Mouse (Mus musculus) heart, embryonic 15.5 days (tissue): ENCODE results near the gene Atf5. TPM values are rescaled to one million over a fixed set of nuclear protein-coding genes. Genes with fewer than 3 reads are reported as not detected.

Experiments used
- ATAC-seq: fragments of 200-750 bp; cut with Nextera tagmentation; replicated peaks from 2 replicates; pipeline ENCODE4 v1.8.0; 2017; ENCODE audit warnings: low read depth, moderate TSS enrichment; ENCODE audit not compliant: insufficient number of reproducible peaks, insufficient read depth, low FRiP score
- H3K27ac ChIP-seq: fragments of 300-500 bp; sonication (generic); 2 replicates; pipeline ENCODE4 v1.5.1; 2015; ENCODE audit warnings: mild to moderate bottlenecking, inconsistent platforms
- H3K27me3 ChIP-seq: fragments of 300-500 bp; sonication (generic); 2 replicates; pipeline ENCODE4 v1.6.1; 2015; ENCODE audit warnings: inconsistent platforms
- H3K36me3 ChIP-seq: fragments of 300-500 bp; sonication (generic); 2 replicates; pipeline ENCODE4 v1.6.1; 2015; ENCODE audit warnings: mild to moderate bottlenecking, inconsistent platforms
- H3K4me1 ChIP-seq: fragments of 300-500 bp; sonication (generic); replicated peaks from 2 replicates; pipeline ENCODE4 v1.6.1; 2015; ENCODE audit warnings: inconsistent platforms
- H3K4me2 ChIP-seq: fragments of 300-500 bp; sonication (generic); 2 replicates; pipeline ENCODE4 v1.6.1; 2015; ENCODE audit warnings: inconsistent platforms, mild to moderate bottlenecking, moderate library complexity
- H3K4me3 ChIP-seq: fragments of 300-500 bp; sonication (generic); 2 replicates; pipeline ENCODE4 v1.5.1; 2015; ENCODE audit warnings: mild to moderate bottlenecking, inconsistent platforms
- H3K9ac ChIP-seq: fragments of 300-500 bp; sonication (generic); 2 replicates; pipeline ENCODE4 v1.6.1; 2015; ENCODE audit warnings: mild to moderate bottlenecking, inconsistent platforms
- H3K9me3 ChIP-seq: fragments of 300-500 bp; sonication (generic); replicated peaks from 2 replicates; pipeline ENCODE4 v1.6.1; 2016; ENCODE audit warnings: inconsistent platforms
- WGBS: fragments of 180-500 bp; shearing (Covaris S2); methylation state at CpG from one replicate; pipeline ENCODE4 v1.1.7; 2015; ENCODE audit warnings: mixed read lengths; 5-methylcytosine and 5-hydroxymethylcytosine counted together
- polyA plus RNA-seq: library from polyadenylated mRNA; unstranded; fragments of >200 nt; fragmentation: Nextera tagmentation; extraction: Ambion mirVana; gene quantifications from 2 replicates; pipeline ENCODE4 v1.2.1, GENCODE M21; 2015

Gene Atf5
- polyA plus RNA-seq, 1 experiment from 2014 or later = 2.5 TPM

DNA sequence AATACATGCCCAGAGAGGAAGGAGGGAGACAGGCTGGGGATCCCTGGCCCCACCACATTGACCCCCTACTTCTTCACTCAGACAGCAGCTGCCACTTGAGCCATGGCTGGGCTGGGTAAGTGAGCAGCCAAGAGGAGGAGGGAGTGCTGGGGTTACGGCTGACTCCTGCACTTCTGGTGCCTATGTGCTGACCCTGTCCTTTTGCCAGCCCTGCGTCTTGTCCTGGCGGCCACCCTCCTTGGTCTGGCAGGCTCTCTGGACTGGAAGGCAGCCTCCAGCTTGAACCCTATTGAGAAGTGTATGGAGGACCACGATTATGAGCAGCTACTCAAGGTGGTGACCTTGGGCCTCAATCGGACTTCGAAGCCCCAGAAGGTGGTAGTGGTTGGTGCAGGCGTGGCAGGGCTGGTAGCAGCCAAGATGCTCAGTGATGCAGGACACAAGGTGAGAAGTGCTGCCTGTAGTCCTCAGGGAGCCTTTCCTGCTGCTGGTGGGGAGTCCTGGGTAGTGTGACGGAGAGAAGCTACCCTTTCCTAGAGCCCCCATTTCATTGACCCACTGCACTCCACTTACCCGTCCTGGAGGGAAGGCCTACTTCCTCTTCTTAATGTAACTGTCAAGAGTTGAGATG, 20.1 kb upstream of the Atf5 start:
- Histone ChIP-seq H3K4me3 (no peak overlapping the region), H3K36me3 (peaks cover 9% of the 10 kb centered on the region; the same call in 1 of the 2 replicates), H3K4me1 (peaks cover 24% of the 10 kb centered on the region), H3K9me3 (no peaks in the 10 kb centered on the region), H3K27me3 (peaks cover 17% of the 10 kb centered on the region), H3K9ac (no peak overlapping the region), H3K27ac (no peak overlapping the region), H3K4me2 (no peak overlapping the region)
- WGBS = 78% methylated on average over 9 of the region's 9 CpGs
- no peak for ATAC-seq

DNA sequence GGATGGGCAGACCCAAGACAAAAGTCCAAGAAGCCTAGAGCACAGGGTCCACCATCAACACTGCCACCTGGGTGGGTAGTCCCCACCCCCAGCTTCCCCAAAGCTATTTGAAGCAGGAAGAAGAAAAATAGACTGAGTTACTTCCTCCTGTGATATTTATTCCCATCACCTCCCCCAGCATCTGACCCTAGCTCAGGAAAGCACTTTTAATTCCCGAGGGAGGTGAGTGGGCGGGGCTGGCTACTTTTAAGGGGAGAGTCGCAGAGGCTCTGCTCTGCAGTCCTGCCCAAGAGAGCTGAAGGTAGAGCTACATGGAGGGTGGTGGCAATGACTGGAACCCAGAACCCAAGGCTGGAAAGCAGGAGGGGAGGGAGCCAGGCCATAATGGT, 19.6 kb upstream of the Atf5 start:
- Histone ChIP-seq H3K36me3 (peaks cover 14% of the 10 kb centered on the region), H3K9me3 (no peaks in the 10 kb centered on the region), H3K27ac (no peak overlapping the region), H3K4me2 (no peak overlapping the region), H3K9ac (no peak overlapping the region), H3K27me3 (peaks cover 17% of the 10 kb centered on the region), H3K4me3 (no peak overlapping the region), H3K4me1 (peaks cover 24% of the 10 kb centered on the region)
- no peak for ATAC-seq
- WGBS = 41% methylated on average over 3 of the region's 3 CpGs

DNA sequence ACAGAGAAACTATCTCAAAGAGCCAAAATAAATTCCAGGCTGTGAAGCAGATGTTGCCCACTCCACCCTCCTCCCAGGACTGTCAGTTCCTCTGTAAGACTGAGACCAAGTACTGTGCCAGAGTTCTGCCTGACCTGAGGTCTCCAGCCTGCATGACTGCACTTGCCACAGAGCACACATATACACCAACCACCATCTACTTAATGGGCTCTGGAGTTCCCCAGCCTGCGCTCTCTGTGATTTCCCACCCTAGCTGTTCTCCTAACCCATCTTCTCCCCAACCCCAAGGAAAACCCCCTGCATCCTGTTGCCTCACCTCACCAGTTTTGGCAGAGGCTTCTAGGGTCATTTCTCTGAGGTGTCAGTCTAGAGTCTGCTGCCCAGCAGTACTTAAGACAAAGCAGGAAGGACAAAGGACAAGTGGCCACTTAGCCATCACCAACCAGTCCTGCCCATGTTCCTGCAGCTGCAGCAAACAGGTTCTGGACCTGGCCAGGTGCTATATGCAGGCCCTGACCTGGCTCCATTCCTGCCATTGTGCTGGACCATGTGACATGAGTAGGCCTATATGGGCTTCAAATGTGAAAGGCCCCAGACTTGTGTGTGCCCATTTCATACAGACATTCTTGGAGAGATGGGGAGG, 19.0 kb upstream of the Atf5 start:
- Histone ChIP-seq H3K9ac (no peak overlapping the region), H3K4me2 (no peak overlapping the region), H3K36me3 (peaks cover 19% of the 10 kb centered on the region), H3K4me1 (peaks cover 24% of the 10 kb centered on the region), H3K9me3 (no peaks in the 10 kb centered on the region), H3K27ac (no peak overlapping the region), H3K27me3 (peaks cover 13% of the 10 kb centered on the region), H3K4me3 (no peak overlapping the region)
- no peak for ATAC-seq
- 88% methylated on average over 1 of the region's 1 CpGs for WGBS

DNA sequence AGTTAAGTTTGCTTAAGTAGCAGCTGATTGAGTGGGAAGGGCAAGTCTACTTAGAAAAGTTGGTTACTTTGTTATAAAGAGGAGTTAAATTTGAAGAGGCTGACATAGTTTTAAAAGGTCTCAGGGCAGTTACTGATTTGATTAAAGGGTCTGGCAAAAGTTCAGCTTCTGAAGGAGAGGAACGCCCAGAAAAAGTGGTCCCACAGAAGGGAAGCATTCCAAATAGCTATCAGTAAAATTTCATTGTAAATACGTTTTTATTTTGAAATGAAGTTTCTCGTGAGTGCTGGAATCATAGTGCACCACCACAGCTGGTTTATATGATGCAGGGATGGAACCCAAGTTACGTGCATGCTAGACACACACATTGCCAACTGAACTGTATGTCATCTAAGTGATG, 16.3 kb upstream of the Atf5 start:
- Histone ChIP-seq H3K4me1 (peaks cover 10% of the 10 kb centered on the region), H3K9ac (no peak overlapping the region), H3K4me2 (no peak overlapping the region), H3K36me3 (peaks cover 39% of the 10 kb centered on the region), H3K27ac (no peak overlapping the region), H3K27me3 (no peaks in the 10 kb centered on the region), H3K4me3 (no peak overlapping the region), H3K9me3 (no peaks in the 10 kb centered on the region)
- ATAC-seq = no peak
- 61% methylated on average over 4 of the region's 4 CpGs for WGBS

DNA sequence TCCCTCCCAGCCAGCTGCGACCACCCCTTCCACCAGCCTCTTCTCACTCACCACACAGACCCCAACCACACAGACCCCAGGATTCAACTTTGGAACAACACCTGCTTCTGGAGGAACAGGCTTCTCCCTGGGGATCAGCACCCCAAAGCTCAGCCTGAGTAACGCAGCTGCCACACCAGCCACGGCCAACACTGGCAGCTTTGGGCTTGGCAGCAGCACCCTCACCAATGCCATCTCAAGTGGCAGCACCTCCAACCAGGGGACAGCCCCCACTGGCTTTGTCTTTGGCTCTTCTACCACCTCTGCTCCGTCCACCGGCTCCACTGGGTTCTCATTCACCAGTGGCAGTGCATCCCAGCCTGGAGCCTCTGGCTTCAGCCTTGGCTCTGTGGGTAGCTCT, 12.2 kb upstream of the Atf5 start:
- Histone ChIP-seq H3K27me3 (no peaks in the 10 kb centered on the region), H3K9me3 (no peaks in the 10 kb centered on the region), H3K4me1 (peaks cover 33% of the 10 kb centered on the region), H3K4me2 (no peak overlapping the region), H3K27ac (no peak overlapping the region), H3K36me3 (peaks cover 39% of the 10 kb centered on the region), H3K4me3 (no peak overlapping the region), H3K9ac (no peak overlapping the region)
- WGBS = 91% methylated on average over 5 of the region's 5 CpGs
- no peak for ATAC-seq

DNA sequence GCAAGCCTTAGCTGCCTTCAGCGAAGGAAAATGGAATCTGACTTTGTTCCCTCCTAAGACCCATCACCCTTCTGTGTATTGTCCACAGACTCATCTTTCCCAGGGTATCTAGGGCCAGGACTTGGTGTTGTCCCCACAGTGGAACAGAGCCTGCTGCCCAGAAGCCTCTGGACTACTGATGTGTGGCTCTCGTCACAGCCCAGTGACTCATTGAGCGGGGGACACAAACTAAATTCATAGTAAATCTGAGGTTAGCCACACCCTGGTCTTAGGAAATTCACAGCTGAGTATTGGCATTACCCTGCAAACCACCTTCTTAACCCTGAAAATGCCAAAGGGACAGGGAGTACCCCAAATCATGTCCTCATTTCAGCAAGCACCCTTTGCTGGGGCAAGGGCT, 10.3 kb upstream of the Atf5 start:
- Histone ChIP-seq H3K4me3 (no peak overlapping the region), H3K4me1 (peaks cover 37% of the 10 kb centered on the region), H3K27ac (no peak overlapping the region), H3K36me3 (peaks cover 32% of the 10 kb centered on the region), H3K9me3 (no peaks in the 10 kb centered on the region), H3K9ac (no peak overlapping the region), H3K4me2 (no peak overlapping the region), H3K27me3 (no peaks in the 10 kb centered on the region)
- no peak for ATAC-seq
- WGBS = 81% methylated on average over 3 of the region's 3 CpGs

DNA sequence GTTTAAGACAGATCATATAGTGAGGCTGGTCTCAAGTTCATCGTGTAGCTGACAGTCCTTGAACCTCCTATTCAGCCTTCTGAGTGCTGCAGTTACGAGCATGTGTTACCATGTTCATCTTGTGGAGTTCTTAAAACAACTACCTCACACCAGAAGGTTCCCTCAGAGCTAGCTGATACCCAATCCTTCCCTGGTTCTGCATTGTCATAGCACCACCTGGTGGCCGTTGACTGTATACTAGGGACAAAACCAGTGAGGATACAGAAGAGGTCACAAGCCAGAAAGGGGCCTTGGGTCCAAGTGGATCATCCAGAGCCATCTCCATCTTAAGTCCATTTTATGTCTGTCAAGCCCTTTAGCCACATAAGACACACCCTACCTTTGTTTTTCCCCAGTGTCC, 8.4 kb upstream of the Atf5 start:
- peaks cover 13% of the 10 kb centered on the region for H3K36me3 ChIP-seq
- no peaks in the 10 kb centered on the region for H3K27me3 ChIP-seq
- no peak; the same call in 1 of the 2 replicates for ATAC-seq
- no peak overlapping the region for H3K4me3 ChIP-seq
- H3K4me2 ChIP-seq = no peak overlapping the region
- peaks cover 54% of the 10 kb centered on the region for H3K4me1 ChIP-seq
- no peak overlapping the region for H3K27ac ChIP-seq
- WGBS = 23% methylated on average over 3 of the region's 3 CpGs
- no peak overlapping the region for H3K9ac ChIP-seq
- no peaks in the 10 kb centered on the region for H3K9me3 ChIP-seq

DNA sequence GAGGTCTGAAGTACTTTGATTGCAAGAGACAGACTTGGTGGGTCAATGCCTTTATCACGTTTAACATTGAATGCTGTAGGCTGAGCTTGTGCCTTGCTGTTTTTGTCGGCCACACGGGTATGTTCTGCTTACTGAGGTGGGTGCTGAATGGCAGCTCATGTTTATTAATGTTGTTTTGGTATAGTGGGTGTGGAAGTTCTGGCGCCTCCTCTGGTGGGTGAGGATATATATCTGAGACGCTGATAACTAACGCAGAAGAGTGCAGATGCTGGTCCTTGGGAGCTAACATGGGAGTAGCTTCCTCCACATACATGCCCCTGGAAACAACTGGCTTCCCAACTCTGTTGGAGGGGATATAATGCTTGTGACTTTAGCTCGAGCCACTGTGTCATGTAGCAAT, 7.0 kb upstream of the Atf5 start:
- no peak for ATAC-seq
- no peak overlapping the region for H3K4me2 ChIP-seq
- WGBS = 39% methylated on average over 7 of the region's 7 CpGs
- no peaks in the 10 kb centered on the region for H3K9me3 ChIP-seq
- no peak overlapping the region for H3K9ac ChIP-seq
- no peak overlapping the region for H3K4me3 ChIP-seq
- H3K36me3 ChIP-seq = no peaks in the 10 kb centered on the region
- no peak overlapping the region for H3K27ac ChIP-seq
- no peaks in the 10 kb centered on the region for H3K27me3 ChIP-seq
- peaks cover 69% of the 10 kb centered on the region for H3K4me1 ChIP-seq

DNA sequence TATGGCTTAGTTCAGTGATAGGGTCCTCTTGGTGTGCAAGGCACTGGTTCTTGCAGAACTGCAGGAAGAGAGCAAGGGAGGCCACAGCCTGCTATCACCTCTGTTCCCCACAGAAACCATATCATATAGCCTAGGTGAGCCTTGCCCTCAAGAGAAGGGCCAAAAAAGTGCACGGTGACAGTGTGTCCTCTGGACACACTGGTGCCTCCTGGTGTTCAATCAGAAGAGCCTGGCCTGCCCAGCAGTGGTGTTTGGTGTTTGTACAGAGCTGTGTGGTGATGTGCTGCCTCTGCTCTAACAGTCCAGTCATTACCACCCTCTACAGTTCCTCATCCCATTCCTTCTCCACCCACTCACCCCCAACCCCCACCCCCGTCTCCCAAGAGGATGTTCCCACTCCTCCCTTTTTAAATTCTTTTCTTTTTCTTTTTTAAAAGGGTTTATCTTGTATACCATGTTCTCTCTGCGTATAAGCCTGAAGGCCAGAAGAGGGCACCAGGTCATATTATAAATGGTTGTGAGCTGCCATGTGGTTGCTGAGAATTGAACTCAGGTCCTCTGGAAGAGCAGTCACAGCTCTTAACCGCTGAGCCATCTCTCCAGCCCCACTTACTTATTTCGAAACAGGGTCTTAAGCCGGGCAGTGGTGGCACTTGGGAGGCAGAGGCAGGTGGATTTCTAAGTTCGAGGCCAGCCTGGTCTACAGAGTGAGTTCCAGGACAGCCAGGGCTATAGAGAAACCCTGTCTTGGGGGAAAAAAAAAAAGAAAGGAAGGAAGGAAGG, 5.4 kb upstream of the Atf5 start:
- no peak overlapping the region for H3K4me3 ChIP-seq
- H3K4me1 ChIP-seq = peaks cover 80% of the 10 kb centered on the region
- WGBS = 79% methylated on average over 7 of the region's 7 CpGs
- no peaks in the 10 kb centered on the region for H3K27me3 ChIP-seq
- no peak for ATAC-seq
- H3K9me3 ChIP-seq = no peaks in the 10 kb centered on the region
- no peak overlapping the region for H3K4me2 ChIP-seq
- H3K36me3 ChIP-seq = no peaks in the 10 kb centered on the region
- H3K9ac ChIP-seq = no peak overlapping the region
- H3K27ac ChIP-seq = no peak overlapping the region

DNA sequence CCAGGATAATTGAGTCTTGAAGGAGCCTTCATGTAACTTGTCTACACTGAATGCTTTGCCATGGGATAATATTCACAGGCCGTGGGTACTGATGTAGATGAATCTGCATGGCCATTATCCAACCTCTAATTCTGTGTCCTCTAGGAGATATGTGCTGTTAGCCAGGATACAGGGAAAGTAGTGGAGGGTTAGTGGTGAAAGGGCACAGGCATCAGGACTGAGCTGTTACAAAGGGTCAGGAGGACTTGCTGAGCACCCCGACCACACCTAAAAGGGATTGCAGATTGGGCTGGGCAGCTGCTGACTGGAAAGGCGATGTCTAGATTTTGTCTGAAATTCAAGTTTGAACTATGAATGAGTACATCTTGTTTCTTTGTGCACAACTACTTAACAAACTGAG, 4.1 kb upstream of the Atf5 start:
- Histone ChIP-seq H3K27me3 (no peaks in the 10 kb centered on the region), H3K27ac (no peak overlapping the region), H3K9ac (no peak overlapping the region; the same call in 1 of the 2 replicates), H3K4me2 (no peak overlapping the region), H3K36me3 (no peaks in the 10 kb centered on the region), H3K4me3 (no peak overlapping the region), H3K4me1 (peaks cover 67% of the 10 kb centered on the region), H3K9me3 (no peaks in the 10 kb centered on the region)
- ATAC-seq = no peak
- WGBS = 72% methylated on average over 3 of the region's 3 CpGs

DNA sequence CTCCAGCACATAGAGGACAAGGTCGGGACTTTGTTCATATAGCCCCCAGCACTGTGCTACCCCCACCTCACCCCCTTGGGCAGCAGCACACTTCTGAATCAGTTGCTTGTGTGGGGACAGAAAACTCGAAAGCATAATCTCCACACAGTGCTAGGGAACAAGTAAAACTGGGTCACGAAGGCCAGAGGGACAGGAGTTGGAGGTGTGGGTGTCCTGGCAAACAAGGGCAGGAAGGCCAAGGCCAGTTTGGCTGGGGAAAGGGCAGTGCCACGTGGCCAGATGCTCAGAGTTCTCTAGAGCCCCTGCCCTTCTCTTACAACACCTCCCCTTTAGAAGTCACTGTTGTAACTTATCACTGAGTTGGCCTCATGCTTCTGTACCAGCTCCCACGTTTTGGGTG, 3.4 kb upstream of the Atf5 start:
- Histone ChIP-seq H3K4me2 (peak overlapping the region; percentile 66), H3K4me1 (peaks cover 70% of the 10 kb centered on the region), H3K4me3 (no peak overlapping the region), H3K36me3 (no peaks in the 10 kb centered on the region), H3K27ac (0 out of 2 replicates have a peak overlapping the region, but pooled peaks have one; percentile 20), H3K27me3 (no peaks in the 10 kb centered on the region), H3K9ac (no peak overlapping the region), H3K9me3 (no peaks in the 10 kb centered on the region)
- WGBS = 51% methylated on average over 5 of the region's 5 CpGs
- no peak for ATAC-seq
